Mouse (Mus musculus) heart, postnatal 0 days (tissue): ENCODE results near the gene 2410004B18Rik.
A peak's percentile ranks its signal among the peaks of the same experiment; 100 is the strongest.

Source experiments
- CTCF ChIP-seq: IDR thresholded peaks from 2 replicates; pipeline ENCODE4 v1.5.1; 2016; ENCODE audit warnings: antibody characterized with exemption, control low read depth, low read depth
- EP300 ChIP-seq: IDR thresholded peaks from 2 replicates; pipeline ENCODE4 v1.6.1; 2016; ENCODE audit warnings: antibody characterized with exemption, low read depth

- no peak for TF ChIP-seq CTCF
- TF ChIP-seq EP300 = peak; percentile 88
Measured at GRCm38 (mm10) chr3:145966806-145967205, 29.0 kb downstream of the 2410004B18Rik start.
